Mouse (Mus musculus): ENCODE results near the gene Klhl8.
A peak's percentile ranks its signal among the peaks of the same experiment; 100 is the strongest.
"Not testable (repeated sequence)": the region's sequence is repeated elsewhere in the genome, so short reads cannot be mapped to it uniquely, and the experiment has no call there.

Klhl8 gene

DNA sequence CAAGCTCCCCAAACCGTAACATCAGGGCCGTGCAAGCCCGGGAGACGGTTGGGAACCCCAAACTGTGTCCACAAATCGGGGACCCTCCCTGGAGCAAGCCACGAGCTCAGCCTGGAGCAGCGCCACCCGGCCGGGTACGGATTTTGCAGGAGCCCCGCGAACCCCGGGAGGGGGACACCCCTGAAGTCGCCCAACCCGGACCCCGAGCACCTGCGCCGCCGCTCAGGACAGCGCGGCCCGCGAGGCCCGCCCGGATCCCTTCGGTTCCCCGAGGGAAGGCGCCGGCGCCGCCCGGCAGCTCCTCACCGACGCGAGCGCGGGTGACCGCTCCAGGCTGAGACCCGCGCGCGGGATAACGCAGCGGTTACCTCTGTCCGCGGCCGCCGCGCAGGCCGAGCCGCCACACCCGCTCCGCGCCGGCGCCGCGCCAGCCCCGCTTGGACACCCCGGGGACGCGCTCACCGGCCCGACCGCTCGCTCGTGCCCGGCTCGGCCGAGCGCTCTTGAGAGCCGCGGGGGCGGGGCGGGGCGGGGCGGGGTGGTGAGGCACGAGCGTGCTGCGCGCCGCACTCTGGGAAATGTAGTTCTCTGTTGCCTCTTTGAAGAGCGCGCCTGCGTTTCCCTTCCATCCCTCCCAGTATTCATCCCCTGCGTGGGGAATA, at the start of gene Klhl8:
Gene Klhl8 (minus strand): TSS at position 512 of the 662 bp plus-strand sequence.
- DNase-seq = peak; percentile 84

DNA sequence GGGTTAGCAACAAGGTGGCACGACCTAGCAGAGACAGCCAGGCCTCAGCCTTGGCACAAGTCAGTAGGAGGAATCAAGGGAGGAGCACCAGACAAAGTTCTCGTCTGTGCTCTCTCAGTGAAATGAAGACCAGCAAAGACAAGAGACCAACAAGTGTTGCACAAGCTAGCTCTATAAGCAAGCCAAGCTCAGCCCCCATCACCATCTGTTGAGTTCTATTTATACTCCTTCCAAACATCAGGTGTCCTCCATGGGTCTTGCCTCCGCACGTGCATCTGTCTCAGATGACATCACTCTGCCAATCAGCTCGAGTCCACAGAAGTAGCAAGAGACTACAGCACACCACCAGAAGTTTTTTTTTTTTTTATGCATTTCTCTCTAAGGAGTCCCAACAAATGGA, 43.6 kb upstream of the Klhl8 start:
- DNase-seq = peak; percentile 14

DNA sequence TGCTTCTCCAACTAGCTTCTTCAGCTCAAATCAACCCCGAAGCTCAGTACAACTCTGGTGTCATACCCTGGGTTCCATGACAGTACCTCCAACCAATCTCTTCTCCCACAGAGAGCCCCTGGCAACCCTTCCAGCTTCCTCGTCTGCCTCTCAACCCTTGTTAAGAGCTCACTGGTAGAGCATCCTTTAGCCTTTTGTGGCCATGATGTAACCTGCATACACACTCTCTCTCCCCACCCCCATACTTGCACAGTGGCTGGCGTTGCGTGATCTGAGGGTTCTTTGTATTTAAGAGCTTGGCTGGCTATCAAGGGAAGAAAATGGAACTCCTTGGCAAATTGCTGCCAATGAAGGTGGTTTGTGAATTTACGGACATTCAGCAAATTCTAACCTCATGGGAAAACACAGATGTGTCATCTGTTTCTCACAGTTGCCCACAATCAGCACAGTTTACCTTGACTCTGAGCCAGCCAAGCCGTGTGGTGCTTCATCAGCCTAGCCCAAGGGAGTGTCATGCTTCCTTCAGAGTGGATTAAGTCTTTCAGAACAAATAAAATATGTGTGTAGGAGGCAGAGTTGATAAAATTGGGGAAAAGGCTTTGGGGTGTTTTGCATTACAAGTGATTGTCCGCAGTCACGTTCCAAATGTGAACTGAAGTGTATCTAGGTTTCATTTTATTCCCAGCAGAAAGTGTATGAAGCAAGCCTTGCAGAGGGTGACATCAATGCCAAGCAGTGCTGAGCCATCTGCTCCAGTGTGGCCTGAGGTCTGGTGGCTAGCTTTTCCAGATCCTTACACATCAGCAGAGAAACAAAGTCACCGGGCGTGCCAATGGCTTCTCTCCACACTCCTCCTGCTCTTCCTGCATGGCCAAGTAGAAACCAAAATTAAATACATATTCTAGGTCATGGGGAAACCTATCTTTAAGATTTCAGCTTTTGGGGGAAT, 42.4 kb upstream of the Klhl8 start:
- peak; percentile 16 for DNase-seq

DNA sequence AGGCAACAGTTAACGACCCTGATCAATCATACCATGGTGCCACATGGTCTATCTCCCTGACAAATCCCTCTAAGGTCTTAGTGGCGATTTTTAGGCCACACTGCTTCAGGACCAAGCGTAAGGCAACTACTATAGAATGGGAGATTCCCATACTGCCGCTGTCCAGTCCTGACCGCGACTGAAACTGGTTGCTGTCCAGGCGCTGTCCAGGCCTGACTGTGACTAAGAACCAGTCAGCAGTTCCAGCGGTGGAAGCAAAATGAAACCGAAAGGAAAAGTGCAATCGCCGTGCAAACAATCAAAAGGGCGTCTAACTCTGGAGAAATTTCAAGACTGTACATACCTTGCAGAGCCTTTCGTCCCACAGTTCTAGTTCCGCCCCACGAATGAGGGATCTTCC, 39.1 kb upstream of the Klhl8 start:
- DNase-seq = not testable (repeated sequence)

DNA sequence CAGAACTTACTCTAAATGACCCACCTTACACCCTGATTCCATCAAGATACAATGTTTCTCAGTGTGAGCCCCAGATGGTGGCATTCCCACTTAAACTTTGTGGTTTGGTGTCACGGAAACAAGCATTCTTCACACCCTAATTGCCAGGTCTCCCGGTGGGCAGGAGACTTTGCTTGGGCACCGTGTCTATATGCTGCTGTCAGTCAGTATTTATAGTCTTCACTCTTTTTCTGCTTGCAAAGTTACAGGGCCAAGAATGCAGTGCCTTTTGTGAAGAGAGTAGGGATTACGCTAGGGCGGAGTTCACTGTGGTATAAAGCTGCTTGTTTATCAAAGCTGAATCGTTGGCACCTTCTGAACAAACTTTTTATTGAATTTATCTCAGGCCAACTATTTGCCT, 32.1 kb upstream of the Klhl8 start:
- DNase-seq = no peak

DNA sequence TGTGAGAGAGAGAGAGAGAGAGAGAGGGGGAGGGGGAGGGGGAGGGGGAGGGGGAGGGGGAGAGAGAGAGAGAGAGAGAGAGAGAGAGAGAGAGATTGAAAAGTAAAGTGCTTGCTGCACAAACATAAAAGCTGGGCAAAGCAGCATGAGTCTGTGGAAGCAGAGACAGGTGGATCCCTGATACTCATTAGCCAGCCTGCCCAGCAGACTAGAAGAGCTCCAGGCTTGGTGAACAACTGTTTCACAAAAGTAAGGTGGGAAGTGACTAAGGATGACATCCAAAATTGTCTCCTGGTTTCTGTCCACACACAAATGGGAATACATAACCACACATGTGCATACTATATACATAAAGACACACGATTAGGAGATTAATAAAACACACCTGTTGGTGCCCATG, 28.8 kb upstream of the Klhl8 start:
- no peak for DNase-seq

DNA sequence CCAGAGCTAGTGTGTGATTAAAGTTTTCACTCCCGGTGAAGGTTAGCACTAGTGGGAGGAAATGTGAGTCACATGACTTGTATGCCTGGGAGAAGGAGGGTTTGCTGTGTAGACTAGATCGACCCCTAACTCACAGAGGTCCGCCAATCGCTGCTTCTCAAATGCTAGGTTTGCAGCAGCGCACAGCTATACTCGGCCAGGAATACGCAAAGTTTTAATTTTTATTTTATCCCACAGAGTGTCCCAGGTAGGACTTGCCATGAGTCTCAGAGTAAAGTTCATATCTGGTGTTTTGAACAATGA, 28.2 kb upstream of the Klhl8 start:
- no peak for DNase-seq

DNA sequence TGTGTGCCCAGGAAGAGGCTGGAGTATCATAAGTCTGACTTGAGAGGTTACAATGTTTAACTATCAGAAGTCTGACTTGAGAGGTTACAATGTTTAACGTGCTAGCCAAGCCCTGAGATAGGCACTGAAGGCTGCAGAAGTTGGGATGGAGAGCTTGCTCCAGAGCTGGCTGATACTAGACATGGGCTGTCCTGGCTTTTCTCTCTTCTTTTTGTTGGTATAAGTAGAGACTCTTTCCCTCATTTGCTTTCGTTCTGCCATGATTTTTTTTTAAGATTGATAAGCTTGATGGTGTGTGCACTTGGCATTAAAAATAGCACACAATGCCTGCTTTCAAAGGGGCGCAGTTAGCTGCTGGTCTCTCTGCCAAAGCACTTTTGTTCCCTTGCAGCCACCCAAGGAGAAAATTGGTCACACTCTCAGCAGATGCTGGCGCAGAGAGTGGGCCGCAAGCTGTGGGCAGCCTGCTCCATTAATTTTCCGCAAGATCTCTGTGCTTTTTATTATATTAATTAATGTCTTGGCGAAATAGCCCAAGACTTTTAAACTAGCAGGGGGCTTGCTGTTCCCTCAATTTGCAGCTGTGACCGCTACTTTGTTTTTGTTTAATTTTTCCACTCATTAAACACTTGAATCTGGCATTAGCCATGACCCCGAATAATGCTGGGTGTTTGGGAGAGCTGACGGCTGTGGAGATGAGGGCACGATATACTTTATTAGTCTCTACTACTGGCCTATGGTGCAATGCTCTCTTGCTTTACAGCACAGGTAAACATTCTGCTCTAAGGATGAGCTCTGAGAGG, 27.7 kb upstream of the Klhl8 start:
- DNase-seq = no peak

DNA sequence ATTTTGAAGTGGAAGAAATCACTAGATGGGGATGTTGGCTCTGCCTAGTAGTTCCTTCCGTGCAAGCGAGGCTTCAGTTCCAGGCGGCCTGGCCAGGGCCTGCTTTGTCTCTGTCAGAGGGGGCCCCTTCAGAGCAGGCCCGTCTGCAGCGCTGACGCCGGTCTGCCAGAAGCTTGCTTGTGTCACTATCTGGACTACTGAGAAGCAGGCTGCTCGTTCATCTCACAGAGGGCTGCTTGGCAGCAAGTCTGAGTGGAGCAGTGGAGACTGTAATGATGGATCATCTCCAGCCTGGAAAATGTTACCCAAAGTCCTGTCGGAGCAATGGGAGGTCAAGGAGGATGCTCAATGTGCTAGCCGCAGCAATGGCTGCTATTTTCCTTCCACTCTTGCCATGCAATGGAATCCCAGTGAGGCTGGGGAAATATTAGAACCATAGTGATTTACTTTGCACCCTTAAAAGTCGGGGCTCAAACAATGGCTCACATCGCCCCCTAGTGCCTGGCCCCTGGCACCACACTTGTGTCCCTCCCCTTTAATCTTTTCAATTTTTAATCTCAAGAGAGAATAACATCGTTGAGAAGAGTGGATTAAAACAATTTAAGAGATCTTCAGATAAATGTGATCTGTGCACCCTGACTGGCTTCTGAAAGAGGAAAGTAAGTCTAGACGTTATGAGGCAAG, 26.0 kb upstream of the Klhl8 start:
- no peak for DNase-seq

DNA sequence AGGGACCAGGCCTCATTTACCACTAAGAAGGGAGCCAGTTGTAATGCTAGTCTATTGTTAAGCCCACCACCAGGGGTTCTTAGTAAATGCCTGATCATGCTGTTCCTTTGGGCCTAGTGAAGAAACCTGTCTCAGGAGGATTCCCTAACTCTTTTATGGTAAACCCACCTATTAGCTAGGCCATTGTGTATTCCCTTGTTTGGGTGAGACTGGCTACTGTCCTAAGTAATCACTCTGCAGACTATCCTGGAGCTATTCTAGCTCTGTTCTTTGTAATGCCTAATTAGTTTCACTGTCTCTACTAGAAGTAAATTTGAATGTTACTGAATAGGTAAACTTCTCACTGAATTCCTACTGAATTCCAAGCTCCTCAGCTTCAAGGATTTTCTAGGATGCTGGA, 20.9 kb upstream of the Klhl8 start:
- not testable (repeated sequence) for DNase-seq

DNA sequence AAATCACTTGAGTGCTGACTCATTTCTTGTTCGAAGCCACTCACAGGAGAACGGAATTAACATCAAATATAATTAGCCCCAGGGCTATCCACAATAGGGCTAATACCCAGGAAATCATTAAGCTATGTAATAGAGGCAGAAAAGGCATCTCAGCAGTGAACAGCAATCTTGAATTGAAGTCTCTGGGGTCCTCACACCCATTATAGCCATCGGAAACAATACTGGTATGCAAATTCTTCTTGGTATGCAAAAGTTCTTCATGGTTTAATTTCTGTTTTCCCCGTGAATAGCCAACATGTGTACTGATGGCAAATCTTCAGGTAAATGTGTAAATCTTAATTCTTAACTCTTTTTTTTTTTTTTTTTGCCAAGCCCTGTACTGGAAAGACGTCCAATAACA, 19.5 kb upstream of the Klhl8 start:
- DNase-seq = no peak

DNA sequence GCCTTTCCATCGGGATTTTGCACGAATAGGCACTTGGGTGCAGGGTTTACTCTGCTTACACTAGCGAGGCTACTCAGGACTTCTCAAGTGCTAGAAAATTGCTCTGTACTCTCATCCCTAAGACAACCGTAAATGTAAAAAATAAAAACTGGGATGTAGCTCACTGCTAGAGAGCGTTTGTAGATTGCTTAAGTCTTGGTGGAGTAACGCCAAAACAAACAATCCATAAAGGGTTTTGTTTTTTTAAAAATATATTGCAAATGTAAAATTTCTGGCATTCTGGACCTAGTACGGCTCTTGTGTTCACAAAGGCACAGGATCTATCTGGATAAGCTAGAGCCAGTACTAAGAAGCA, 17.1 kb upstream of the Klhl8 start:
- DNase-seq = no peak

DNA sequence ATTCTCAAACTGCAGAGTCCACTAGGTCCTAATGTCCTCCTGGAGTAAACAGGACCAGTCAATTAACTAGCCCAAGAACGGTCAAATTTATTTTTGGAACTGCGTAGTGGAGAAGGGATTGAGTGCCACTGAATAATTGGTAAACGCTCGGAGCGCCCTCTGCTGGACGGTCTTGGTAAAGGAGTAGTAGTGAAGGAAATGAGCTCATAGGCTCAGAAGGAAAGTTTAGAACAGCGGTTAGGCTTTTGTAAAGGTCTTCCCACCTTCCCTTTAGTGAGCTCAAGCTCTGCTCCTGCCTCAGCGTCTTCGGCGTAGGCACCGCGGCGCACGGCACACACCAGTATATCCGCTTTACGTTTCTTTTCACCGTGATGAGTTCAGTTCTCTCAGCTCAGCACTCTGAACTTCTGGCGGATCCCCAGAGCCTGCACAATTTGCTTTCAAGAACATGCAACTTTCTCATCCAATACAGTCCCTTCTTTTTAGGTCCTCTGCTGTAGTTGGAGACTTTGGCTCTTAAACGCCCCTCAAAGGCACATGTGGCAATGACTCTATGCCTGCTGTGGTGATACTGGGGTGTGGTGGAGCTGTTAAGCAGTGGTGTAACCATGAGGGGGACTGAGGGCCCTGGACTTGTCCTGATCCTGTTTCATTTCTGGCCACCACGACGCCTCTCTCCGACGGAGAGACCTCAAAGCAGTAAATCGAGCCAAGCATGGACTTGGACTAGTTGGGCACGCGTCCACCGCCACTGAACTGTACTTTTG, 16.6 kb upstream of the Klhl8 start:
- peak; percentile 89 for DNase-seq

DNA sequence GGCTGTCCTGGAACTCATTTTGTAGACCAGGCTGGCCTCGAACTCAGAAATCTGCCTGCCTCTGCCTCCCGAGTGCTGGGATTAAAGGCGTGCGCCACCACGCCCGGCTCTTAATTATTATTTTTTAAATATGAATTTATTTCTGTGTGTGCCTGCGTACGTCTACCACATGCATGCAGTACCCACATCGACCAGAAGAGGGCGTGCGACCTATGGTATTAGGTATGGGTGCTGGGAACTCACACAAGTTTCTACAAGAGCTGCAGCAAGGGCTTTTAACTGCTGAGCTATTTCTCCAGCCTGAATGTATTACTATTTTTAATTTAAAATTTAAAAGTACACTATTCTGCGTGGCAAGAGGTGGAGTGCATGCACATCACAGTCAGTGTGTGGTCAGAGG, 15.3 kb upstream of the Klhl8 start:
- no peak for DNase-seq

DNA sequence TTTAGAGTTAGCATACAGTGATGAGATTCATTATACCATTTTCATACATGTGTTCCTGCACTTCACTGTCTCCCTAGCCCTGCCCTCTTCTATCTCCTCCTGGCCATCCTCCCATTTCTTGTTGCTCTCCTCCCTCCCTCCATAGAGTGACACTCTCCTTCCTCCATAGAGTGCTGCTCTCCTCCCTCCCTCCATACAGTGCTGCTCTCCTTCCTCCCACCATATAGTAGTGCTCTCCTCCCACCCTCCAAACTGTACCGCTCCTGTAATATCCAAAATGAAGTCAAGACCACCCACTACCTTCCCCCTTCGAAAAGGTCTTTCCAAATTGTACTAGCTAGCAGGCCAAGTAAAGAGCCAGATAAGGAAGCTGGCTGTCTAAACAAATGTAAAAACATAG, 12.7 kb upstream of the Klhl8 start:
- DNase-seq = no peak

DNA sequence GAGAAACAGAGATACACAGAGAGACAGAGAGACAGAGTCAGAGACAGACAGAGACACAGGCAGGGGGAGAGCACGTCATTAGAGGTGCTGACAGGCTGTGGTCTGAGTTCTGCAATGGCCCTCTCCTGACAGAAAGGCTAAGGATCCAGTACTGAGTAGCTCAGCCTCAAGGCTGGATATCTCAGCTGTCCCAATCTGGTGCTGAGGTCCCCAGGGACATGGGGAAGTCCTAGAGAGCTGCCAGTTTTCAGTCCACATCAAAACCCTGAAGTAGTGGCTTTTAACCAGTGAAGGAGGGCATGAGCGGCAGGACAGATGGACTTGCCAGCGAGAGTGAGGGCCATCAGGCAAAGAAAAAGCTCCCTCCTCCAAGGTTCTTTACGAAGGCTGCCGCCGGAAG, 12.0 kb upstream of the Klhl8 start:
- DNase-seq = no peak

DNA sequence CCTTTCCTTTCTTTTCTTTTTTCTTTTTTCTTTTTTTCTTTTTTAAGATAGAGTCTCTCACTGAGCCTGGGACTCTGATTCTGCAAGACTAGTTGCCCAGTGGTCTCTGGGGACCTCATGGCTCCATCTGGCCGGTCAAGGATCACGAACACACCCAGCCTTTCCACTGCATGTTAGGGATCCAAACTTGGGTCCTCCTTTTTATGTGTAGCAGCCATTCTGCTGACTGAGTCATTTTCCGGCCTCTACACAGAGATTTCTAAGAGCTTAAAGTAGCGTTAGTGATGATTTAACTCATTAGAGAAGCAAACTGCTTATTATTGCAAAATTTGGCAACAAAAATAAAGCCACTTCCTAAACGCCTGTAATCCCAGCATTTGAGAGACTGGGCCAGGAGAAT, 11.4 kb upstream of the Klhl8 start:
- no peak for DNase-seq

DNA sequence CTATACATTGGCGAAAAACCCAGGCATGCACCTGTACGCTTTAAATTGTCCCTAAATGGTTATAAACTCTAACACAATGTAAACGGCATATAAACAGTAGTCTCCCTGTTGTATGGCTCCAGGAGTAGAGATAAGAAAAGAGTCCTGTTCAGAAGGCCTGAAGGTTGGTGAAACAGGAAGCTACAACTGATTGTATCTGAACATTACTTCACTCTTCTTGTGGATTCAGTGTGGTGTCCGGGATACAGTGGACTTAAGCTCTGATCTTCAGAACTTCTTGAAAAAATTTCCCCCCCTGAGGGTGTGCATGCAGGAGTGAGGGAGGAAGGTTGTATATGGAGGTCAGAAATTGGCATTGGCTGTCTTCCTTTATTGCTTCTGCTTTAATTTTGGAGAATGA, 8.4 kb upstream of the Klhl8 start:
- DNase-seq = no peak

DNA sequence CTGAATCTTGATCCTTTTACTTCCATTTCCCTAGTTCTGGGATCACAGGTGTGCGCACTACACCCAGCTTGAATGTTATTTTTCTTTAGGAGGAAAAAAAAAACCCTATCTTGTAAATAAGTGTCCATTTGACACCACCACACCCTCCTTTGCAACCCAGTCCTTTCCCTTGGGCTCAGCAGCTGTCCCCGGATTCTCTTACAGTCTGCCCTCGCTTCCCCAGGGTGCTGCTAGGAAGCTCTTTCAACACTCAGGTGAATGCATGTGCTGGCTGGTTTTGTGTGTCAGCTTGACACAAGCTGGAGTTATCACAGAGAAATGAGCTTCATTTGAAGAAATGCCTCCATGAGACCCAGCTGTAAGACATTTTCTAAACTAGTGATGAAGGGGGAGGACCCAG, 7.2 kb upstream of the Klhl8 start:
- no peak for DNase-seq

DNA sequence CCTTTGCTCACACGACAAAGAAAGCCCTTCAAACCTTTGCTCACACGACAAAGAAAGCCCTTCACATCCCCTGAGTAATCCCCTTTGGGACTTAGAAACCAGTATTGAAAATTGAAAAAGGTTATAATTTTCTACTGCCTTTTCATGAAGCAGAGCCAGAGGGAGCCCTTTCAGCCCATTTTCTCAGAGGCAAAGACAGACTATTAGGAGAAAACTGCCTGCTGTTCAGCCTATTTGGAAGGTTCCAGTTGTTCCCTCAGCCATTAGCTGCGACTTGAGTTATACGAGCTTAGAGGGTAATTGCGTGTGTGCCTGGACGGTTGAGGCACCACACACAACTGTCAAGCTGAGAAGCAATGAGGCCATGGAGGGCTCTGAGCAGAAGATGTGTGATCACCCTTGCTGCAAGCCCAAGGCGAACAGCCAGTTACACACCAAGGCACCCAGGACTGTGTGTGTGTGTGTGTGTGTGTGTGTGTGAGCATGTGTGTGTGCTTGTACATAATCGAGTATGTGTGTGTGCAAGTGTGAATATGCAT, 6.4 kb upstream of the Klhl8 start:
- DNase-seq = no peak

DNA sequence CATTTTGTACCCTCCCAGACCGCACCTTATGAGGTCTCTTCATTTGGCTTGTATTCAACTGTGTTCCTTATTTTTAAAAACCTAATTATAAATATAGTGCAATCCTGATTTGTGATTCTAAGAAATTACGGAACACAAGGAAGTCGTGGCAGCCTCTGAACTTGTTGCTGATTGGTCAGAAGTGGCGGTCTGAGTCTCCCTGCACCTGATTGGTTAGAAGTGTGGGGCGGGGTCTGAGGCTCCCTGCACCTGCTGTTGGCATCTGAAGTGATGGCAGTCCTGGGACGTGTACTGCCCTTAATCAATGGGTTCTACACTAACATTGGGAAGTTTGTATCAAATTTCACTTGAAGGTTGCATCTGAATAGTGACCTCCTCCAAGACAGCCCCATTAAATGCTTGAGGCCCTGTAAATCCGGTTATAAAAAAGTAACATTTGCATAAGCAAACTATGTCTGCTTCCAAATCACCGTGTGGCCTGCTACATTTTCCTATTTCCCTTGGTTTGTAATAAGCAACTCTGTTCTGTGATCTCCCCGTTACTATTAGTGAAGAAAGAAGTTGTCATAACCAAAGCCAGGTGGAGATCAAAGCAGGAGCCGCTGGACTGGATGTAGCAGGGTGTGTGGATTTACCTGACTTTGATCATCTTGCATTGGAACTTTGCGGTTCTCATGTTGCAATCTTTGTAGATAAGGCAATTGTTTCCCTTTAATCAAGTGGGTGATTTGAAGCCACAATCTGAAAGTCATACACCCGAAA, 5.7 kb upstream of the Klhl8 start:
- no peak for DNase-seq
